Mouse (Mus musculus) olfactory bulb, adult 2 months (tissue): ENCODE measurements around the gene Cog5. TPM values are rescaled to one million over a fixed set of nuclear protein-coding genes. Genes with fewer than 3 reads are reported as not detected.
A peak's percentile ranks its signal among the peaks of the same experiment; 100 is the strongest.

Experiments used
- H3K27ac ChIP-seq: fragments of 200-500 bp; 2 replicates; pipeline ENCODE4 v1.5.1; 2012; ENCODE audit warnings: low read depth, low read length; ENCODE audit not compliant: insufficient read depth
- H3K4me1 ChIP-seq: fragments of 200-500 bp; 2 replicates; pipeline ENCODE4 v1.6.1; 2012; ENCODE audit warnings: low read length; ENCODE audit not compliant: control insufficient read depth, insufficient read depth
- H3K4me3 ChIP-seq: fragments of 200-500 bp; 2 replicates; pipeline ENCODE4 v1.5.1; 2012; ENCODE audit warnings: mild to moderate bottlenecking, low read depth, low read length, moderate library complexity; ENCODE audit not compliant: insufficient read depth
- CTCF ChIP-seq: fragments of 200-500 bp; IDR thresholded peaks from 2 replicates; pipeline ENCODE4 v1.5.1; 2012; ENCODE audit warnings: low read depth, mild to moderate bottlenecking, low read length, moderate library complexity; ENCODE audit not compliant: insufficient read depth
- POLR2A ChIP-seq: fragments of 200-500 bp; IDR thresholded peaks from 2 replicates; pipeline ENCODE4 v1.6.1; 2012; ENCODE audit warnings: mild to moderate bottlenecking, low read depth, low read length, moderate library complexity; ENCODE audit not compliant: insufficient read depth
- WGBS: fragments of 180-500 bp; shearing (Covaris S2); methylation state at CpG from one replicate; pipeline ENCODE4 v1.1.7; 2018; 5-methylcytosine and 5-hydroxymethylcytosine counted together
- polyA plus RNA-seq: library from polyadenylated mRNA; stranded (reverse); fragments of >200 nt; gene quantifications from 2 replicates; pipeline ENCODE4 v1.2.4, GENCODE M21; 2012; ENCODE audit warnings: low replicate concordance; ENCODE audit not compliant: missing spikeins, insufficient read depth, insufficient read length

Cog5 gene
- polyA plus RNA-seq, 1 experiment, result not detected

GRCm38 (mm10) chr12:31913614-31914013 is 258.9 kb downstream of the Cog5 start:
- no peak overlapping the region for H3K27ac ChIP-seq

GRCm38 (mm10) chr12:31916691-31917090 is 262.0 kb downstream of the Cog5 start:
- Histone ChIP-seq H3K27ac (no peak overlapping the region), H3K4me3 (no peak overlapping the region), H3K4me1 (peaks cover 7% of the 10 kb centered on the region)
- WGBS, result 94% methylated on average over 5 of the region's 5 CpGs
- no peak for TF ChIP-seq POLR2A
- TF ChIP-seq CTCF, result no peak

More at GRCm38 (mm10) chr12:31913614-31914013, 258.9 kb downstream of the Cog5 start:
- 57% methylated on average over 4 of the region's 4 CpGs for WGBS
- TF ChIP-seq POLR2A (no peak), CTCF (no peak)
- Histone ChIP-seq H3K4me1 (peaks cover 7% of the 10 kb centered on the region), H3K4me3 (no peak overlapping the region)

DNA sequence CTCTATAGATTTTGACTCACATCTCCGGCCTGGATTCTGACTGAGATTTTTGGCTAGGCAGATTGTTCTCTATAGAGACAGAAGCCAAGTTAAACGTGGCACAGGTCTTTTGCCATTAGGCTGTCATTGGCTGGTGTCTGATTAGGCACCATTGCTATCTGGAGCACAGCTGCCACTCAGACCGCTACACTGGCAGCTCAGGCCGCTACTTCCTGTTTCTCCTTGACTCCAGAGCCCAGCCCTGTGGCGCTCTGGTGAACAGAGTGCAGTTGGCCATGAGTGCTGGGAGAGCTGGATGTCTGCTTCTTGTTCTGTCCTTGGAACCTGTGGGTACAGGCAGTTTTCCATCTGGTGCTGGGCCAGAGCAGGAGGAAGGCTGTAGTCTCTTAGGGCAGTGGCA is 262.6 kb downstream of the Cog5 start:
- no peak overlapping the region for H3K27ac ChIP-seq
- 68% methylated on average over 5 of the region's 5 CpGs for WGBS

GRCm38 (mm10) chr12:31920464-31921405 is 266.1 kb downstream of the Cog5 start:
- 88% methylated on average over 18 of the region's 18 CpGs for WGBS
- no peak for TF ChIP-seq POLR2A
- TF ChIP-seq CTCF, result no peak
- Histone ChIP-seq H3K4me3 (no peak overlapping the region), H3K4me1 (no peaks in the 10 kb centered on the region), H3K27ac (no peak overlapping the region)

More for the DNA sequence above, 262.6 kb downstream of the Cog5 start:
- TF ChIP-seq CTCF (no peak), POLR2A (no peak)
- Histone ChIP-seq H3K4me3 (no peak overlapping the region), H3K4me1 (peaks cover 7% of the 10 kb centered on the region)

DNA sequence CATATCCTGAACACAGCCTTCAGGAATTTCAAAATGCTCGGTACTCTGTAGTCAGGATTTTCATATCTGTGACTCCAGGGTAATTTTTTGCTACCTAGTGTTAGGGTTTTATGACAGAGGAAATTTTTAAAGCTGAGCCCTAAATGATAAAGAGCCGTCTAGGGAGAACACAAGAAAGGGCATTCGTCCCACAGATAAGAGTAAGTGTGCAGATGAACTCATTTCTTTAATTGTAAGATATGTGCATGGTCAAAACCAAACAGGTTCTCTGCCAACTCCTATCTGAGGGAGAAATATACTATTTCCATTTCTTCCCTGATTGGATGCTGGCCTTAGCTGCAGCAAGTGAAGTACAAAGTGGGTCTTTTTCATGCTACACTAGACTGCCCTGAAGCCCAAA is 269.5 kb downstream of the Cog5 start:
- H3K4me3 ChIP-seq, result no peak overlapping the region
- TF ChIP-seq POLR2A, result no peak
- no peak for TF ChIP-seq CTCF
- no peak overlapping the region for H3K27ac ChIP-seq
- WGBS, result 94% methylated on average over 3 of the region's 3 CpGs
- H3K4me1 ChIP-seq, result no peaks in the 10 kb centered on the region

DNA sequence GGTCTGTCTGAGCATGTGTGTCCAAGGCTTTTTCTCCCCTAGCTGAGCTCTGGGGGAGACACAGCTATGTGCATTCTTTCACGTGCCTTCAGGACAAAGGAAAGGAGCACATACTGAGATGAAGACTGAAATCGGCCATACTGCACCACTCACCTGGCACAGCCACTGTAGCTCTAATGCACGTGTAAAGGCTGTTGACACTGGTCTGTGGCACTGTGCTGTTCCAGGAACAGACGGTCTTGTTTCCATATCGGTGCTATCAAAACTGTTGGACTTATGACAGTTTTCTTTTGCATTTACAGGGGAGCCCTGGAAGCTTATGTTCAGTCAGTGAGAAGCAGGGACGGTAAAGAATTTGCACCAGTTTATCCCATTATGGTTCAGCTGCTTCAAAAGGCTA is 270.7 kb downstream of the Cog5 start:
- WGBS, result 80% methylated on average over 6 of the region's 6 CpGs
- no peak overlapping the region for H3K27ac ChIP-seq
- H3K4me1 ChIP-seq, result no peaks in the 10 kb centered on the region
- TF ChIP-seq POLR2A, result no peak
- TF ChIP-seq CTCF, result no peak
- no peak overlapping the region for H3K4me3 ChIP-seq

- 27% methylated on average over 4 of the region's 4 CpGs for WGBS
- Histone ChIP-seq H3K4me3 (no peak overlapping the region), H3K27ac (no peak overlapping the region), H3K4me1 (no peaks in the 10 kb centered on the region)
- peak; percentile 52; the same call in 1 of the 2 replicates for TF ChIP-seq CTCF
- TF ChIP-seq POLR2A, result no peak
These were observed 272.0 kb downstream of the Cog5 start for GRCm38 (mm10) chr12:31926661-31927061.

DNA sequence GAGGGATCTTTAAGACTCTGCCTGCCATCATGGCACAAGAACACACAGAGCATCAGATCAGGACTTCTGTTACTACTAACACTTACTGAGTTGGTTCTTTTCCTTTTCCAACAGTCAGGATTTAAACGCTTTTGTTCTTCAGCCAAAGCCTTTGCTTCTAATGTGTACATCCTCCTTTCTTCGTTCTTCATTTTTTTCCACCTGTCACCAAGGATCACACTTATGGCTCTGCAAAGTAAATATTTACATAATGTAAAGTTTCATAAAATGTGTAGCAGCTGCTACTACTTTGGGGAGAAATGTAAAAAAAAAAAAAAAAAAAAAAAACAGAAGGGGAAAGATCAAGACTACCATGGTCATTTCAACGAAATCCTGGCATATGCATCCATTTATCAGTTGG is 273.8 kb downstream of the Cog5 start:
- 61% methylated on average over 3 of the region's 3 CpGs for WGBS
- Histone ChIP-seq H3K4me3 (no peak overlapping the region), H3K27ac (no peak overlapping the region), H3K4me1 (no peaks in the 10 kb centered on the region)
- TF ChIP-seq CTCF (no peak), POLR2A (no peak)

GRCm38 (mm10) chr12:31931818-31932217 is 277.1 kb downstream of the Cog5 start:
- 97% methylated on average over 3 of the region's 3 CpGs for WGBS
- H3K27ac ChIP-seq, result no peak overlapping the region
- TF ChIP-seq CTCF (no peak), POLR2A (no peak)
- no peaks in the 10 kb centered on the region for H3K4me1 ChIP-seq
- H3K4me3 ChIP-seq, result no peak overlapping the region
